Mouse (Mus musculus): ENCODE measurements around the gene Mex3b. TPM values are rescaled to one million over a fixed set of nuclear protein-coding genes. Genes with fewer than 3 reads are reported as not detected.

The Mex3b gene
- polyA plus RNA-seq, 1 experiment = 54.8 TPM

DNA sequence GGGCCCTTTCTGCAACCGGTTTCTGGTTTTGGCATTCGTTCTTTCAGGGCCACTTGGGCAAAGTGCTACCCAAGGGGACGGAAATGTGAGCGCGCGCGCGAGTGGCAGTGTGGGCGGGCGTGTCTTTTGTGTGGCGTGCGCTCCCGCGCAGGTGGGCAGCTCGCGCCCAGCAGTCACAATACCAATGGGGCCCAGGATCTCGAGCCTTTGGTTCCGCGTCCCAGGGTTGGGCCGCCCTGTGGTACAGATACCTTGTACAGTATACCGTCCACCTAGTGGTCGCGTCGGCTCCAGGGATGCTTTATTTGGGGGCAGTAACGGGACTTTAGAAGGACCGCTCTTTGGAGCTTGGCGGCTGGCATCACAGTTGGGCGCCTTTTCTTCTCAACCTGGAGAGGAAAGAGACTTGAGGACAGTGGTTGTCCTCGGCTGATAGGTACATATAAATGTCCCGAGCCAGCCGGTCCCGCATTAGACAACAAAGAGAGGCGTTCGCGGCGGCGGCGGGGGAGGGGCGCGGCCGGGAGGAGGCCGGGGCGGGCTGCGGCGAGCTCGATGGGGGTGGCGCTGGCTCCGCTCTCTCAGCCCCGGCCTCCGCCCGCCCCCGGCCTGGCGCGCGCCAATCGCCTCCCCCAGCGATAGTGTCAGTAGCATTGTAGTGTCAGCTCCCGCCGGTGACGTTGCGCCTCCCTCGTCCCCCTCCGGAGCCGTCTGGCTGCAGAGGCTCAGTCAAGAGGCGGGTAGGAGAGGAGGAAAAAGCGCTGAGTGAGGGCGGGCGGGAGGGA is 455 bp upstream of the Mex3b start:
- TF ChIP-seq POLR2A (IDR thresholded peaks at IDR 0.05; ENCODE audit: control insufficient read depth, low read depth, low read length) = no peak; the same call in 1 of the 2 replicates
- no peak for TF ChIP-seq CTCF (IDR thresholded peaks at IDR 0.05; ENCODE audit: control insufficient read depth, insufficient read depth, insufficient replicate concordance, low read depth, low read length)
- Histone ChIP-seq H3K27ac (ENCODE audit: control insufficient read depth, insufficient read depth, low read depth, low read length) (peak overlapping the region; percentile 45), H3K36me3 (ENCODE audit: control insufficient read depth, insufficient read depth, low read length) (no peaks in the 10 kb centered on the region), H3K4me3 (ENCODE audit: control insufficient read depth, low read depth, low read length) (peak overlapping the region; percentile 90), H3K27me3 (ENCODE audit: control insufficient read depth, insufficient read depth, low read length) (0 out of 2 replicates have a peak, but pooled peaks cover 2% of the 10 kb centered on the region), H3K4me1 (ENCODE audit: control insufficient read depth, insufficient read depth, low read length) (peaks cover 16% of the 10 kb centered on the region)

DNA sequence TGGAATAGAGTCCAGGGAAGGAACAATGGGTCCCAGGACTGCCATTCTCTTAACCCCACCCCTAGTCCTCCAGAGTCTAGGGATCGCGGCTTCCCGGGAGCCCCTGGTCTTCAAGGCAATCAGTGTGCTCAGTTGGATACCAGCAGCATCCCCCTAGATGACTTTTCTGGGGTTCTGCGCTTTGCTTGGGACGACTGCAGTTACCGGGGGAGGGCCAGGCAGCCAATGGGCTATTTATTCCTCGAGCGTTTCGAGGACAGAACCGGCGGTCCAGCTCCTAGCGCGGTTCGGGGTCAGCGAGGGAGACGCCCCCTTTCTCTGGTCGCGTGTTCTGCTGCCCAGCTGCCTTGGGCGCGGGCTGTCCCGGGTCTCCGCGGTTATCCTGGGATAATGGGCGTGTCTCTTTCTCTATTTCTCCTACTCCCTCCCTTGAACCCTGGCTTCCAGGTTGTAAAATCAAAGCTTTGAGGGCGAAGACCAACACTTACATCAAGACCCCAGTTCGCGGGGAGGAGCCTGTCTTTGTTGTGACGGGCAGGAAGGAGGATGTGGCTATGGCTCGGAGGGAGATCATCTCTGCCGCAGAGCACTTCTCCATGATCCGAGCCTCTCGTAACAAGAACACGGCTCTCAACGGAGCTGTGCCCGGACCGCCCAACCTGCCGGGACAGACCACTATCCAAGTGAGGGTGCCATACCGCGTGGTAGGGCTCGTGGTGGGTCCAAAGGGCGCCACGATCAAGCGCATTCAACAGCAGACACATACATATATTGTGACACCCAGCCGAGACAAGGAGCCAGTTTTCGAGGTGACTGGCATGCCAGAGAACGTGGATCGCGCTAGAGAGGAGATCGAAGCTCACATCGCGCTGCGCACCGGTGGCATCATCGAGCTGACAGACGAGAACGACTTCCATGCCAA is 1.4 kb downstream of the Mex3b start:
- Histone ChIP-seq H3K4me3 (ENCODE audit: control insufficient read depth, low read depth, low read length) (peak overlapping the region; percentile 94), H3K4me1 (ENCODE audit: control insufficient read depth, insufficient read depth, low read length) (peaks cover 16% of the 10 kb centered on the region), H3K36me3 (ENCODE audit: control insufficient read depth, insufficient read depth, low read length) (no peaks in the 10 kb centered on the region), H3K27ac (ENCODE audit: control insufficient read depth, insufficient read depth, low read depth, low read length) (peak overlapping the region; percentile 40), H3K27me3 (ENCODE audit: control insufficient read depth, insufficient read depth, low read length) (0 out of 2 replicates have a peak, but pooled peaks cover 2% of the 10 kb centered on the region)
- TF ChIP-seq POLR2A (IDR thresholded peaks at IDR 0.05; ENCODE audit: control insufficient read depth, low read depth, low read length) (0 out of 2 replicates have a peak, but pooled peaks have one; percentile 12), CTCF (IDR thresholded peaks at IDR 0.05; ENCODE audit: control insufficient read depth, insufficient read depth, insufficient replicate concordance, low read depth, low read length) (no peak)

DNA sequence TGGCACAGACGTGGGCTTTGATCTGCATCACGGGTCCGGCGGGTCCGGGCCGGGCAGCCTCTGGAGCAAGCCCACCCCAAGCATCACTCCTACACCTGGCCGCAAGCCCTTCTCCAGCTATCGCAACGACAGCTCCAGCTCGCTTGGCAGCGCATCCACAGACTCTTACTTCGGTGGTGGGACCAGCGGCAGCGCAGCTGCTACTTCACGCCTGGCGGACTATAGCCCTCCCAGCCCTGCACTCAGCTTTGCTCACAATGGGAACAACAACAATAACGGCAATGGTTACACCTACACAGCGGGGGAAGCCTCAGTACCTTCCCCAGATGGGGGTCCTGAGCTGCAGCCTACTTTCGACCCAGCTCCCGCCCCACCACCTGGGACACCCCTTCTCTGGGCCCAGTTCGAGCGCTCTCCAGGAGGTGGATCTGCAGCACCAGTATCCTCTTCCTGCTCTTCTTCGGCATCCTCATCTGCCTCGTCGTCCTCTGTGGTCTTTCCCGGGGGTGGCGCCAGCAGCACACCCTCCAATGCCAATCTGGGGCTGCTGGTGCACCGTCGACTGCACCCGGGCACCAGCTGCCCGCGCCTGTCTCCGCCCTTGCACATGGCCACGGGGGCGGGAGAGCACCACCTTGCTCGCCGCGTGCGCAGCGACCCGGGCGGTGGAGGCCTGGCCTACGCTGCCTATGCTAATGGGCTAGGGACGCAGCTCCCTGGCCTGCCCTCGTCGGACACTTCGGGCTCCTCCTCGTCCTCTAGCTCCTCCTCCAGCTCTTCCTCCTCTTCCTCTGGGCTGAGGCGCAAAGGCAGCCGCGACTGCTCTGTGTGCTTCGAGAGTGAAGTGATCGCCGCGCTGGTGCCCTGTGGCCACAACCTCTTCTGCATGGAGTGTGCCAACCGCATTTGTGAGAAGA is 2.4 kb downstream of the Mex3b start:
- Histone ChIP-seq H3K4me3 (ENCODE audit: control insufficient read depth, low read depth, low read length) (peak overlapping the region; percentile 94), H3K27me3 (ENCODE audit: control insufficient read depth, insufficient read depth, low read length) (0 out of 2 replicates have a peak, but pooled peaks cover 2% of the 10 kb centered on the region), H3K4me1 (ENCODE audit: control insufficient read depth, insufficient read depth, low read length) (peaks cover 16% of the 10 kb centered on the region), H3K27ac (ENCODE audit: control insufficient read depth, insufficient read depth, low read depth, low read length) (peak overlapping the region; percentile 40), H3K36me3 (ENCODE audit: control insufficient read depth, insufficient read depth, low read length) (no peaks in the 10 kb centered on the region)
- TF ChIP-seq CTCF (IDR thresholded peaks at IDR 0.05; ENCODE audit: control insufficient read depth, insufficient read depth, insufficient replicate concordance, low read depth, low read length) (no peak), POLR2A (IDR thresholded peaks at IDR 0.05; ENCODE audit: control insufficient read depth, low read depth, low read length) (no peak; the same call in 1 of the 2 replicates)

DNA sequence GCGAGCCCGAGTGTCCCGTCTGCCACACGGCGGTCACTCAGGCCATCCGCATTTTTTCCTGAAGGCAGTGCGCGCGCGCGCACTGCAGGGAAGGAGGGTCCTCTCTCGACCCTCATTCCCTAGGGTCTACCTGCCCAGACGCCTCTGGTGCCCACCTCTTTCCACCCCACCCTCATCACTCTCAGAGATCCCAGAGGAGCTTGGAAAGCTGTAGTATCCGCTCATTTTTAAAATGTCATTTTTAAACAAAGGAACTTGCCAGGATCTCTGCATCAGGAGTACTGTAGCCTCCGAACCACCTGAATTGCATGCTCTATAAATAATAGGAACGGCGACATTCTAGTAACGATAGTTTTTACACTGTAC is 3.0 kb downstream of the Mex3b start:
- no peaks in the 10 kb centered on the region for H3K36me3 ChIP-seq (ENCODE audit: control insufficient read depth, insufficient read depth, low read length)
- H3K4me1 ChIP-seq (ENCODE audit: control insufficient read depth, insufficient read depth, low read length) = peaks cover 13% of the 10 kb centered on the region
- no peak overlapping the region for H3K27ac ChIP-seq (ENCODE audit: control insufficient read depth, insufficient read depth, low read depth, low read length)
- 0 out of 2 replicates have a peak, but pooled peaks cover 2% of the 10 kb centered on the region for H3K27me3 ChIP-seq (ENCODE audit: control insufficient read depth, insufficient read depth, low read length)
- TF ChIP-seq POLR2A (IDR thresholded peaks at IDR 0.05; ENCODE audit: control insufficient read depth, low read depth, low read length) (no peak), CTCF (IDR thresholded peaks at IDR 0.05; ENCODE audit: control insufficient read depth, insufficient read depth, insufficient replicate concordance, low read depth, low read length) (no peak)
- H3K4me3 ChIP-seq (ENCODE audit: control insufficient read depth, low read depth, low read length) = peak overlapping the region; percentile 94

DNA sequence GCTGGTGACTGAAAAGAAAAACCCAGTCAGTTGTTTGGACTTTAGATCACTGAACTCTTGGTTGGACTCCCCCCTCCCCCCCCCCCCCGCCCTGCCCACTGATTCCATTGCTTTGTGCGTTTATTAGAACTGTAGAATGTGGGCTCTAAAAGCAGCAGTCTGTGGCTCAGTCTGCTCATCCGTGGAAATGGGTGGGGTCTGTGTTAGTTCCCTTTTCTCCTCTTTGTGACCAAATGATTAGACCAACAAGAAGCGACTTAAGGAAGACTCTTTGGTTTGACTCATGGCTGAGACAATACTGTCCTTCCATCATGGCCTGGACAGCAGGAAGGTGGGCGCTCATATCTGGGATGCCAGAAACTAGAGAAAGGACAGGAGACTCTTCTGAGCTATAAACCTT is 9.4 kb downstream of the Mex3b start:
- no peaks in the 10 kb centered on the region for H3K36me3 ChIP-seq (ENCODE audit: control insufficient read depth, insufficient read depth, low read length)
- TF ChIP-seq POLR2A (IDR thresholded peaks at IDR 0.05; ENCODE audit: control insufficient read depth, low read depth, low read length) = no peak
- no peak for TF ChIP-seq CTCF (IDR thresholded peaks at IDR 0.05; ENCODE audit: control insufficient read depth, insufficient read depth, insufficient replicate concordance, low read depth, low read length)

DNA sequence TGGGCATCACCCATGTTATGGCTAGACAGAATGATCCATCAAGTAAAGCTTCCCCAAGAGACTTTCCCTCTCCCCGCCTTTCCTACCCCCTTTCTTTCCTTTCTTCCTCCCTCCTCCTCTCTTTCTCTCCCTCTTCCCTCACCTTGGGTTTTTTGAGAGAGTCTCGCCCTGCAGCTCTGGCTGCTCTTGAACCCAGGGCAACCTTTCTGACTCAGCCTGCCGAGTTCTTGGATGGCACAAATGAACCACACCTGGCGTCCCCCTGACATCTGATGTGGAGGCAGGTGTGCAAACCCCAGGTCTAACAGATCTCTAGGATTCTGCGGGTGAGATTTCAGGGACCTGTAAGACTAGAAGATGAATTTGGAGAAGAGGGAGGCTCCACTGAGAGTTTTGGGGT is 12.9 kb downstream of the Mex3b start:
- Histone ChIP-seq H3K4me3 (ENCODE audit: control insufficient read depth, low read depth, low read length) (peak overlapping the region; percentile 7), H3K36me3 (ENCODE audit: control insufficient read depth, insufficient read depth, low read length) (no peaks in the 10 kb centered on the region), H3K27ac (ENCODE audit: control insufficient read depth, insufficient read depth, low read depth, low read length) (no peak overlapping the region), H3K4me1 (ENCODE audit: control insufficient read depth, insufficient read depth, low read length) (no peaks in the 10 kb centered on the region), H3K27me3 (ENCODE audit: control insufficient read depth, insufficient read depth, low read length) (no peaks in the 10 kb centered on the region)
- no peak for TF ChIP-seq POLR2A (IDR thresholded peaks at IDR 0.05; ENCODE audit: control insufficient read depth, low read depth, low read length)

More for the DNA sequence above, 9.4 kb downstream of the Mex3b start:
- Histone ChIP-seq H3K27me3 (ENCODE audit: control insufficient read depth, insufficient read depth, low read length) (no peaks in the 10 kb centered on the region), H3K4me1 (ENCODE audit: control insufficient read depth, insufficient read depth, low read length) (no peaks in the 10 kb centered on the region), H3K4me3 (ENCODE audit: control insufficient read depth, low read depth, low read length) (no peak overlapping the region), H3K27ac (ENCODE audit: control insufficient read depth, insufficient read depth, low read depth, low read length) (no peak overlapping the region)

Data from testis, adult 2 months (tissue).